Mouse (Mus musculus) megakaryocyte, embryonic 14.5 days (primary cell): ENCODE data around the gene Erg.

Source experiments
- FLI1 ChIP-seq: IDR thresholded peaks from 2 replicates; pipeline ENCODE4 v1.6.1; 2012; ENCODE audit warnings: low read length, inconsistent platforms, mixed read lengths
- GATA1 ChIP-seq: IDR thresholded peaks from 3 replicates; pipeline ENCODE4 v1.6.1; 2012; ENCODE audit warnings: mixed read lengths, low read length, inconsistent platforms, borderline replicate concordance

- no peak for TF ChIP-seq GATA1
- no peak for TF ChIP-seq FLI1
Measured at GRCm38 (mm10) chr16:95446368-95446767, 140.0 kb downstream of the Erg start.
